Mouse (Mus musculus) cortical plate, adult 2 months (tissue): ENCODE results near the gene Birc5. TPM values are rescaled to one million over a fixed set of nuclear protein-coding genes. Genes with fewer than 3 reads are reported as not detected.
"Not testable (repeated sequence)": the region's sequence is repeated elsewhere in the genome, so short reads cannot be mapped to it uniquely, and the experiment has no call there.

ENCODE experiments used
- H3K27ac ChIP-seq: fragments of 200-500 bp; 2 replicates; pipeline ENCODE4 v1.5.1; 2012; ENCODE audit warnings: low read length, control low read depth, inconsistent platforms; ENCODE audit not compliant: insufficient read depth
- H3K4me1 ChIP-seq: fragments of 200-500 bp; 2 replicates; pipeline ENCODE4 v1.6.1; 2011; ENCODE audit warnings: low read length; ENCODE audit not compliant: control insufficient read depth, insufficient read depth
- H3K4me3 ChIP-seq: fragments of 200-500 bp; 2 replicates; pipeline ENCODE4 v1.5.1; 2011; ENCODE audit warnings: mild to moderate bottlenecking, low read length, control low read depth; ENCODE audit not compliant: insufficient read depth
- CTCF ChIP-seq: fragments of 200-500 bp; IDR thresholded peaks from 2 replicates; pipeline ENCODE4 v1.5.1; 2011; ENCODE audit warnings: mild to moderate bottlenecking, control low read depth, low read length; ENCODE audit not compliant: insufficient read depth; ENCODE audit errors: extremely low read depth
- POLR2A ChIP-seq: fragments of 200-500 bp; IDR thresholded peaks from 2 replicates; pipeline ENCODE4 v1.6.1; 2011; ENCODE audit warnings: mild to moderate bottlenecking, low read length, control low read depth; ENCODE audit not compliant: insufficient read depth; ENCODE audit errors: extremely low read depth
- polyA plus RNA-seq: library from polyadenylated mRNA; depleted of rRNA; stranded (reverse); fragments of >200 nt; gene quantifications from 2 replicates; pipeline ENCODE4 v1.2.3, GENCODE M21; 2012

The Birc5 gene
- polyA plus RNA-seq, 1 experiment, result 2.2 TPM

- TF ChIP-seq CTCF, result peak; percentile 53
- TF ChIP-seq POLR2A, result no peak
- no peak overlapping the region for H3K27ac ChIP-seq
- H3K4me3 ChIP-seq, result peak overlapping the region; percentile 30
- H3K4me1 ChIP-seq, result no peaks in the 10 kb centered on the region
These were observed 16.7 kb upstream of the Birc5 start for GRCm38 (mm10) chr11:117832086-117832969.

- H3K27ac ChIP-seq, H3K4me3 ChIP-seq, H3K4me1 ChIP-seq: not testable (repeated sequence)
These were observed 15.5 kb upstream of the Birc5 start for GRCm38 (mm10) chr11:117833509-117833908.

GRCm38 (mm10) chr11:117834086-117834485 is 15.0 kb upstream of the Birc5 start:
- Histone ChIP-seq H3K27ac (no peak overlapping the region), H3K4me1 (no peaks in the 10 kb centered on the region), H3K4me3 (no peak overlapping the region)
- TF ChIP-seq CTCF (no peak), POLR2A (no peak)

GRCm38 (mm10) chr11:117836306-117836705 is 12.7 kb upstream of the Birc5 start:
- Histone ChIP-seq H3K4me3 (no peak overlapping the region), H3K4me1 (no peaks in the 10 kb centered on the region), H3K27ac (no peak overlapping the region)
- TF ChIP-seq POLR2A (no peak), CTCF (no peak)

- Histone ChIP-seq H3K27ac (no peak overlapping the region), H3K4me1 (no peaks in the 10 kb centered on the region), H3K4me3 (no peak overlapping the region)
- TF ChIP-seq POLR2A (no peak), CTCF (no peak)
These were observed 10.5 kb upstream of the Birc5 start for GRCm38 (mm10) chr11:117838572-117838971.

- Histone ChIP-seq H3K4me3 (no peak overlapping the region), H3K27ac (no peak overlapping the region), H3K4me1 (no peaks in the 10 kb centered on the region)
- TF ChIP-seq CTCF, result no peak
- no peak for TF ChIP-seq POLR2A
These were observed 10.0 kb upstream of the Birc5 start for GRCm38 (mm10) chr11:117839021-117839420.

- H3K4me1 ChIP-seq, result no peaks in the 10 kb centered on the region
- no peak overlapping the region for H3K4me3 ChIP-seq
- no peak for TF ChIP-seq CTCF
- no peak for TF ChIP-seq POLR2A
- no peak overlapping the region for H3K27ac ChIP-seq
These were observed 8.1 kb upstream of the Birc5 start for GRCm38 (mm10) chr11:117840910-117841309.

GRCm38 (mm10) chr11:117843434-117843833 is 5.6 kb upstream of the Birc5 start:
- Histone ChIP-seq H3K4me3 (no peak overlapping the region), H3K27ac (no peak overlapping the region), H3K4me1 (no peaks in the 10 kb centered on the region)
- no peak for TF ChIP-seq CTCF

- no peaks in the 10 kb centered on the region for H3K4me1 ChIP-seq
- TF ChIP-seq CTCF (no peak), POLR2A (no peak)
- no peak overlapping the region for H3K27ac ChIP-seq
- no peak overlapping the region for H3K4me3 ChIP-seq
These were observed 4.1 kb upstream of the Birc5 start for GRCm38 (mm10) chr11:117844997-117845396.

GRCm38 (mm10) chr11:117845651-117846050 is 3.4 kb upstream of the Birc5 start:
- TF ChIP-seq CTCF (no peak), POLR2A (no peak)

GRCm38 (mm10) chr11:117846640-117847039 is 2.4 kb upstream of the Birc5 start:
- TF ChIP-seq POLR2A, result no peak
- no peak for TF ChIP-seq CTCF
- H3K4me1 ChIP-seq, result no peaks in the 10 kb centered on the region
- no peak overlapping the region for H3K27ac ChIP-seq
- no peak overlapping the region for H3K4me3 ChIP-seq

More at GRCm38 (mm10) chr11:117845651-117846050, 3.4 kb upstream of the Birc5 start:
- Histone ChIP-seq H3K4me1 (no peaks in the 10 kb centered on the region), H3K27ac (no peak overlapping the region), H3K4me3 (no peak overlapping the region)
